Mouse (Mus musculus) embryonic facial prominence, embryonic 10.5 days (tissue): ENCODE results near the gene Prkg1. TPM values are rescaled to one million over a fixed set of nuclear protein-coding genes. Genes with fewer than 3 reads are reported as not detected.

Source experiments
- DNase-seq: peaks from one replicate; pipeline ENCODE4 v3.0.0-alpha.2; 2017; ENCODE audit warnings: low spot score
- H3K27ac ChIP-seq: fragments of 300-500 bp; sonication (generic); replicated peaks from 2 replicates; pipeline ENCODE4 v1.5.1; 2016; ENCODE audit warnings: mild to moderate bottlenecking
- H3K27me3 ChIP-seq: fragments of 300-500 bp; sonication (generic); replicated peaks from 2 replicates; pipeline ENCODE4 v1.6.1; 2016; ENCODE audit warnings: low read depth, mild to moderate bottlenecking; ENCODE audit not compliant: poor library complexity, severe bottlenecking
- H3K36me3 ChIP-seq: fragments of 300-500 bp; sonication (generic); replicated peaks from 2 replicates; pipeline ENCODE4 v1.6.1; 2016; ENCODE audit warnings: mild to moderate bottlenecking, moderate library complexity
- H3K4me1 ChIP-seq: fragments of 300-500 bp; sonication (generic); 2 replicates; pipeline ENCODE4 v1.6.1; 2016
- H3K4me3 ChIP-seq: fragments of 300-500 bp; sonication (generic); 2 replicates; pipeline ENCODE4 v1.5.1; 2016; ENCODE audit warnings: mild to moderate bottlenecking, moderate library complexity
- H3K9me3 ChIP-seq: fragments of 300-500 bp; sonication (generic); 2 replicates; pipeline ENCODE4 v1.6.1; 2016; ENCODE audit warnings: mild to moderate bottlenecking
- WGBS: fragments of 180-500 bp; shearing (Covaris S2); methylation state at CpG from one replicate; pipeline ENCODE4 v1.1.7; 2016; 5-methylcytosine and 5-hydroxymethylcytosine counted together
- polyA plus RNA-seq: library from polyadenylated mRNA; unstranded; fragments of >200 nt; fragmentation: Nextera tagmentation; extraction: Ambion mirVana; gene quantifications from 2 replicates; pipeline ENCODE4 v1.2.1, GENCODE M21; 2016

Prkg1 gene
- polyA plus RNA-seq, 1 experiment from 2014 or later = 6.2 TPM

- no peaks in the 10 kb centered on the region for H3K36me3 ChIP-seq
- H3K4me3 ChIP-seq = no peak overlapping the region
- 31% methylated on average over 2 of the region's 2 CpGs for WGBS
- DNase-seq = no peak
- H3K4me1 ChIP-seq = peaks cover 19% of the 10 kb centered on the region
- no peaks in the 10 kb centered on the region for H3K9me3 ChIP-seq
- H3K27me3 ChIP-seq = no peaks in the 10 kb centered on the region
- H3K27ac ChIP-seq = no peak overlapping the region
Measured at GRCm38 (mm10) chr19:30625391-30625790, 1139.4 kb downstream of the Prkg1 start.

GRCm38 (mm10) chr19:30623620-30624019 is 1141.2 kb downstream of the Prkg1 start:
- no peak for DNase-seq
- Histone ChIP-seq H3K36me3 (no peaks in the 10 kb centered on the region), H3K27ac (no peak overlapping the region), H3K9me3 (no peaks in the 10 kb centered on the region), H3K4me3 (no peak overlapping the region), H3K4me1 (peaks cover 19% of the 10 kb centered on the region), H3K27me3 (no peaks in the 10 kb centered on the region)
- 76% methylated on average over 7 of the region's 7 CpGs for WGBS

- DNase-seq = no peak
- no peak overlapping the region for H3K27ac ChIP-seq
- H3K9me3 ChIP-seq = 0 out of 2 replicates have a peak, but pooled peaks cover 5% of the 10 kb centered on the region
- no peaks in the 10 kb centered on the region for H3K36me3 ChIP-seq
- H3K4me3 ChIP-seq = no peak overlapping the region
- no peaks in the 10 kb centered on the region for H3K4me1 ChIP-seq
- H3K27me3 ChIP-seq = no peaks in the 10 kb centered on the region
- whole genome bisulfite sequencing = 83% methylated on average over 3 of the region's 3 CpGs
Measured at GRCm38 (mm10) chr19:30613150-30613865, 1151.5 kb downstream of the Prkg1 start.

- H3K27ac ChIP-seq = no peak overlapping the region
- H3K4me1 ChIP-seq = no peaks in the 10 kb centered on the region
- no peak overlapping the region for H3K4me3 ChIP-seq
- H3K9me3 ChIP-seq = no peaks in the 10 kb centered on the region
- 80% methylated on average over 3 of the region's 3 CpGs for WGBS
- no peak for DNase-seq
- H3K36me3 ChIP-seq = no peaks in the 10 kb centered on the region
- H3K27me3 ChIP-seq = no peaks in the 10 kb centered on the region
Measured at GRCm38 (mm10) chr19:30586366-30586765, 1178.5 kb downstream of the Prkg1 start.

DNA sequence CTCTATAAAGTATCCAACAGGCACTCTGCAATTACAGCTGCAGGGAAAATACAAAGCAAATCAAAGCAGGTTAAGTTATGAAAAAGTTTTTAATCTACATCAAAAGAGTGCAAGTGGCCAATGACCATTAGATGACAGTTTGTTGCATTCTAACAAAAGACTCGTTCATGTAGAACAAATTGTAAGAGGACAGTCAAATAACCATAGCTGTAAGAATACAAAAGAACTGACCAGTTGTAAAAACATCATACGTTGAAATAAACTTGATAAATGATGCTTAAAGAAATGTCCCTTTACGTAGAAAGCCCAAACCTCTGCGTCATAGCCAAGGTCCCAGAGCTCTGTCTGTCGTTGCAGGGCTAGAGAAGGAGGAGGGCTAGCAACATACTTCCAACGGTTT is 1200.3 kb downstream of the Prkg1 start:
- no peaks in the 10 kb centered on the region for H3K27me3 ChIP-seq
- DNase-seq = no peak
- no peak overlapping the region for H3K4me3 ChIP-seq
- no peaks in the 10 kb centered on the region for H3K4me1 ChIP-seq
- H3K27ac ChIP-seq = no peak overlapping the region
- H3K36me3 ChIP-seq = no peaks in the 10 kb centered on the region
- H3K9me3 ChIP-seq = peaks cover 3% of the 10 kb centered on the region; the same call in 1 of the 2 replicates
- WGBS = 80% methylated on average over 6 of the region's 6 CpGs

DNA sequence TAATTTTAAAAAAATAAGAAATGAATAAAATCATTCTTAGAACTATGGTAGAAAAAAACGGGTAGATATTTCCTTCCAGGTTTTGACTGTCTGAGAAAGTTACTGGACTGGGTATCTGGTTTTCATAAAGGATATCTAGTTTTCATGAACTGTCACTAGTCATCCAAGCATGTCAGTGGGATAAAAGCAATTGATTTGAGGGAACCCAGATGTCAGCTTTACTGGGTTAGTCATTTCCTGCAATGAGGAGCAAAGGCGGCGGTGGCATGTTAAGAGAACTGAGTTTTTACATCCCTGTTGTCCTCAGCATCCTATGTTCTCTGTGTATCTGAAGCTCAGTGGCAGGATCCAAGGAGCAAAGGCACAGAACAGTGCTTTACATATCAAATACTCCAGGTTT is 1201.0 kb downstream of the Prkg1 start:
- H3K4me1 ChIP-seq = no peaks in the 10 kb centered on the region
- H3K4me3 ChIP-seq = no peak overlapping the region
- WGBS = 70% methylated on average over 3 of the region's 3 CpGs
- peaks cover 3% of the 10 kb centered on the region; the same call in 1 of the 2 replicates for H3K9me3 ChIP-seq
- H3K36me3 ChIP-seq = no peaks in the 10 kb centered on the region
- no peak overlapping the region for H3K27ac ChIP-seq
- DNase-seq = no peak
- H3K27me3 ChIP-seq = no peaks in the 10 kb centered on the region

- peaks cover 11% of the 10 kb centered on the region for H3K27me3 ChIP-seq
Measured at GRCm38 (mm10) chr19:30558024-30558423, 1206.8 kb downstream of the Prkg1 start.

GRCm38 (mm10) chr19:30554467-30554881 is 1210.4 kb downstream of the Prkg1 start:
- H3K9me3 ChIP-seq = no peaks in the 10 kb centered on the region
- peak overlapping the region; percentile 54; the same call in 1 of the 2 replicates for H3K27ac ChIP-seq
- peak overlapping the region; percentile 47 for H3K4me3 ChIP-seq
- no peaks in the 10 kb centered on the region for H3K36me3 ChIP-seq
- WGBS = 1% methylated on average over 12 of the region's 12 CpGs
- peaks cover 46% of the 10 kb centered on the region for H3K27me3 ChIP-seq
- peaks cover 28% of the 10 kb centered on the region for H3K4me1 ChIP-seq
- peak; percentile 70 for DNase-seq

More at GRCm38 (mm10) chr19:30558024-30558423, 1206.8 kb downstream of the Prkg1 start:
- H3K4me1 ChIP-seq = peaks cover 17% of the 10 kb centered on the region
- DNase-seq = no peak
- H3K4me3 ChIP-seq = no peak overlapping the region
- no peaks in the 10 kb centered on the region for H3K36me3 ChIP-seq
- peaks cover 3% of the 10 kb centered on the region; the same call in 1 of the 2 replicates for H3K9me3 ChIP-seq
- H3K27ac ChIP-seq = no peak overlapping the region

DNA sequence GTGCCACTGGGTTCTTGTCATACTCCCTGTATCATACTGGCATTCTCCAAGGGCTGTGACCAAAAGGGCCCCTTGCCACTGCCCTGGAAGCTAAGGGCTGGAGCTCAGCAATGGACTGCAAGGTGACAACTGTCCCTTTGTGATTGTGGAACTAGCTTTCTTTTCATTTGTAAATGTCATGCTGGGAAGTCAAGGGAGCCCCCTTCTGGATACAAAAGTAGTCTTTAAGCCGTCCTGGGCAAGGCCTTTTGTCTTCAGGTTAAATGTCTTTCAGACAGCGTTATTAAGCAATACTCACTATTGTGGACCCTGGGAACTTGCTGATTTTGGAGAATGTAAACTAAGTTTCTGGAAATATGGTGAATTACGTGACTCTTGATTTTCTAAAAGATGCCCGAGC is 1211.1 kb downstream of the Prkg1 start:
- H3K4me3 ChIP-seq = no peak overlapping the region
- no peaks in the 10 kb centered on the region for H3K9me3 ChIP-seq
- no peaks in the 10 kb centered on the region for H3K36me3 ChIP-seq
- H3K27ac ChIP-seq = no peak overlapping the region; the same call in 1 of the 2 replicates
- peaks cover 53% of the 10 kb centered on the region for H3K27me3 ChIP-seq
- no peak for DNase-seq
- 5% methylated on average over 4 of the region's 4 CpGs for WGBS
- H3K4me1 ChIP-seq = peaks cover 35% of the 10 kb centered on the region

GRCm38 (mm10) chr19:30552260-30552659 is 1212.6 kb downstream of the Prkg1 start:
- H3K4me1 ChIP-seq = peaks cover 43% of the 10 kb centered on the region
- no peaks in the 10 kb centered on the region for H3K36me3 ChIP-seq
- H3K27ac ChIP-seq = no peak overlapping the region
- no peak for DNase-seq
- WGBS = 57% methylated on average over 8 of the region's 8 CpGs
- H3K4me3 ChIP-seq = no peak overlapping the region
- no peaks in the 10 kb centered on the region for H3K9me3 ChIP-seq
- peaks cover 68% of the 10 kb centered on the region for H3K27me3 ChIP-seq

GRCm38 (mm10) chr19:30549854-30550647 is 1214.8 kb downstream of the Prkg1 start:
- WGBS = 1% methylated on average over 17 of the region's 17 CpGs
- Histone ChIP-seq H3K27ac (peak overlapping the region; percentile 62; the same call in 1 of the 2 replicates), H3K4me3 (peak overlapping the region; percentile 55), H3K4me1 (peaks cover 43% of the 10 kb centered on the region), H3K27me3 (peaks cover 90% of the 10 kb centered on the region), H3K9me3 (no peaks in the 10 kb centered on the region), H3K36me3 (no peaks in the 10 kb centered on the region)
- peak; percentile 29 for DNase-seq

GRCm38 (mm10) chr19:30549044-30549853 is 1215.6 kb downstream of the Prkg1 start, which contains the start of gene Dkk1:
Gene Dkk1, minus strand, starts transcription at chr19:30549665.
- Histone ChIP-seq H3K27ac (peak within 1 kb of the TSS; percentile 62), H3K4me1 (peaks cover 36% of the 10 kb centered on the region), H3K4me3 (peak within 1 kb of the TSS; percentile 55), H3K27me3 (peaks cover 91% of the 10 kb centered on the region), H3K36me3 (no peaks in the 10 kb centered on the region), H3K9me3 (no peaks in the 10 kb centered on the region)
- WGBS = under 1% methylated on average over 26 of the region's 26 CpGs
- DNase-seq = peak; percentile 83
